Mouse (Mus musculus) adrenal gland, adult 8-10 months (tissue): ENCODE data around the gene F2. TPM values are rescaled to one million over a fixed set of nuclear protein-coding genes. Genes with fewer than 3 reads are reported as not detected.

Experiments
- DNase-seq: peaks from one replicate; pipeline ENCODE4 v3.0.0; 2022
- total RNA-seq, 4 experiments: library from RNA; stranded (reverse); gene quantifications; 2 replicates each; pipeline ENCODE4 v1.2.4; 2022

The F2 gene
- total RNA-seq: under 1 TPM in 3 of 4 experiments, not detected in 1; 0.18 to 0.51 (median 0.46) TPM

- DNase-seq: no peak
Observed at GRCm38 (mm10) chr2:91636229-91636628, at the start of gene F2. Gene F2 (minus strand): TSS chr2:91636414.

- DNase-seq: no peak
Observed at GRCm38 (mm10) chr2:91683919-91684318, 47.7 kb upstream of the F2 start.

GRCm38 (mm10) chr2:91682850-91683249, 46.6 kb upstream of the F2 start:
- no peak for DNase-seq

GRCm38 (mm10) chr2:91676961-91677360, 40.7 kb upstream of the F2 start:
- DNase-seq: no peak

GRCm38 (mm10) chr2:91676420-91676819, 40.2 kb upstream of the F2 start:
- no peak for DNase-seq

- no peak for DNase-seq
Observed at GRCm38 (mm10) chr2:91674895-91675294, 38.7 kb upstream of the F2 start.

- no peak for DNase-seq
Observed at GRCm38 (mm10) chr2:91673587-91673986, 37.4 kb upstream of the F2 start.

GRCm38 (mm10) chr2:91670038-91670437, 33.8 kb upstream of the F2 start:
- DNase-seq: no peak

- DNase-seq: peak; percentile 39
Observed at GRCm38 (mm10) chr2:91669326-91669725, 33.1 kb upstream of the F2 start.

- DNase-seq: no peak
Observed at GRCm38 (mm10) chr2:91667747-91668146, 31.5 kb upstream of the F2 start.

GRCm38 (mm10) chr2:91666386-91666910, 30.2 kb upstream of the F2 start:
- DNase-seq: no peak

GRCm38 (mm10) chr2:91664780-91665179, 28.6 kb upstream of the F2 start:
- no peak for DNase-seq

GRCm38 (mm10) chr2:91660981-91661380, 24.8 kb upstream of the F2 start:
- no peak for DNase-seq

- DNase-seq: no peak
Observed at GRCm38 (mm10) chr2:91659657-91660056, 23.4 kb upstream of the F2 start.

- DNase-seq: no peak
Observed at GRCm38 (mm10) chr2:91656774-91657173, 20.6 kb upstream of the F2 start.

- no peak for DNase-seq
Observed at GRCm38 (mm10) chr2:91655827-91656226, 19.6 kb upstream of the F2 start.

- DNase-seq: no peak
Observed at GRCm38 (mm10) chr2:91655388-91655787, 19.2 kb upstream of the F2 start.

- no peak for DNase-seq
Observed at GRCm38 (mm10) chr2:91652863-91653262, 16.6 kb upstream of the F2 start.

GRCm38 (mm10) chr2:91651458-91652258, 15.4 kb upstream of the F2 start:
- DNase-seq: no peak

GRCm38 (mm10) chr2:91650360-91650995, 14.3 kb upstream of the F2 start:
- no peak for DNase-seq

- peak; percentile 95 for DNase-seq
Observed at GRCm38 (mm10) chr2:91649553-91650359, 13.5 kb upstream of the F2 start, which contains the start of the genes Zfp408 and Arhgap1. Gene Zfp408 (minus strand): TSS chr2:91649791. Gene Arhgap1 (plus strand): TSS chr2:91649860.

- no peak for DNase-seq
Observed at GRCm38 (mm10) chr2:91649152-91649551, 12.9 kb upstream of the F2 start.

GRCm38 (mm10) chr2:91646733-91647132, 10.5 kb upstream of the F2 start:
- no peak for DNase-seq
